Comparison of ENCODE assay signal across 12 mouse cellular contexts in genomic region chr7:96718201-96719155, GRCm38 (mm10).
DNase-seq lines count a peak whose midpoint lies in the region; ATAC-seq lines count a peak whose summit lies in the region.
"Had no signal": no experiment of that assay in that cellular context is flagged by ENCODE, and none has a peak within 500 bp of the region (broad histone marks: within the 10 kb centered on the region; RNA-seq: fewer than 3 reads in every experiment).

No protein-coding gene starts in this region.

- peaks cover 71% of the 10 kb centered on the region for H3K27me3 ChIP-seq in hindbrain, embryonic 12.5 days
- peaks cover 8% of the 10 kb centered on the region; the same call in 1 of the 2 replicates for H3K27me3 ChIP-seq in midbrain, embryonic 15.5 days (replicated peaks)

- no peak overlapping the region; the same call in 1 of the 2 replicates for H3K9ac ChIP-seq in hindbrain, embryonic 12.5 days
- H3K9ac ChIP-seq in midbrain, embryonic 15.5 days, result no peak overlapping the region

- 18% methylated on average over 14 of the region's 14 CpGs for WGBS in hindbrain, embryonic 12.5 days
- 17% methylated on average over 14 of the region's 14 CpGs for WGBS in midbrain, embryonic 15.5 days

- peaks cover 33% of the 10 kb centered on the region for H3K4me1 ChIP-seq in hindbrain, embryonic 12.5 days
- peaks cover 27% of the 10 kb centered on the region for H3K4me1 ChIP-seq in midbrain, embryonic 15.5 days

- DNase-seq in adrenal gland, adult (ENCODE audit: inconsistent age in 2 of 2, low spot score in 1 of 2), result peak; percentile 77 to 84
- DNase-seq in adrenal gland, postnatal 4 days (ENCODE audit: low spot score in 2 of 2), result no peak
- DNase-seq in embryo, embryonic 10.5 days (ENCODE audit: low spot score), result peak; percentile 76
- DNase-seq in cerebellum, adult 9-11 months, result no peak
- DNase-seq in kidney, postnatal 36 days, result no peak
- DNase-seq in urinary bladder, postnatal 14 days (ENCODE audit: low spot score), result no peak
- DNase-seq: cerebellum, adult 8-10 months; gastrocnemius, postnatal 36 days; right cerebral cortex, postnatal 25 days; thymus, postnatal 14 days had no signal

- H3K9me3 ChIP-seq in hindbrain, embryonic 12.5 days (replicated peaks), result no peaks in the 10 kb centered on the region
- no peaks in the 10 kb centered on the region for H3K9me3 ChIP-seq in midbrain, embryonic 15.5 days

- H3K4me3 ChIP-seq in hindbrain, embryonic 12.5 days, result no peak overlapping the region
- no peak overlapping the region for H3K4me3 ChIP-seq in midbrain, embryonic 15.5 days

- no peaks in the 10 kb centered on the region; the same call in 1 of the 2 replicates for H3K36me3 ChIP-seq in hindbrain, embryonic 12.5 days
- no peaks in the 10 kb centered on the region for H3K36me3 ChIP-seq in midbrain, embryonic 15.5 days (replicated peaks)

- no peak overlapping the region for H3K4me2 ChIP-seq in hindbrain, embryonic 12.5 days (replicated peaks)
- H3K4me2 ChIP-seq in midbrain, embryonic 15.5 days, result no peak overlapping the region

- H3K27ac ChIP-seq in hindbrain, embryonic 12.5 days, result peak overlapping the region; percentile 89
- peak overlapping the region; percentile 71 for H3K27ac ChIP-seq in midbrain, embryonic 15.5 days

- ATAC-seq in hindbrain, embryonic 12.5 days (ENCODE audit: low FRiP score), result peak; percentile 95
- ATAC-seq in midbrain, embryonic 15.5 days (replicated peaks), result peak; percentile 87

Comparison
In these comparisons a context has a peak if more than half of its experiments do, and no peak if none do; other contexts are left out.
1. DNase-seq: peak in adrenal gland, adult (2 of 2) and embryo, embryonic 10.5 days (single experiment); none in adrenal gland, postnatal 4 days (0 of 2), cerebellum, adult 9-11 months (single experiment), kidney, postnatal 36 days (0 of 2) and urinary bladder, postnatal 14 days (single experiment).